Mouse (Mus musculus): ENCODE data around the gene Klhl40. TPM values are rescaled to one million over a fixed set of nuclear protein-coding genes. Genes with fewer than 3 reads are reported as not detected.
A peak's percentile ranks its signal among the peaks of the same experiment; 100 is the strongest.

Klhl40 gene
- total and polyA plus RNA-seq, 2 experiments from 2014 or later = 2.1 to 2.4 TPM

DNA sequence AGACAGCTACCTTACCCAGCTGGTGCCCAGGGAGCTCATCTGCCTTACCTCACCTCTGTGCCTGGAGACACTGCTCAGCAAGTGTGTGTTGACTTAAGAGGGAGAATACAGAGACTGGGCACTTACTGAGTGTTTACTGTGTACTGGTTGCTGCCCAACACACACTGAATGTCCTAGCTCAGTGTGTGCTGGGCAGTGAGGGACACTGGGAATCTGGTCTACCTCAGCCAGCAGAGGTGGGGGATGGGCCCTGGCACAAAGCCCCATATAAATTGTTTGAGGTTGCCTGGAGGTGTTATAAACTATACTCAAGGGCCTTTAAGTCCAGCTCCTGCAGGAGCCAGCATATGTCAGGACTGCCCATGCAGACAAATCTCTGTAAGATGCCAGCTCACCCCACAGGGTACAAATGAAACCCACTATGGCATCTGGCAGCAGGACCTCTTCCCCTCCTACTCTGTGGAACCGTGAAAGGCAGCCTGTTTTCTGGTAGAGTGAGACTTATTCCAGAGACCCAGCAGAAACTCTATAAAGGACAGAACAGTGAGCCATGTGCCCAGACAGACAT lies 17.6 kb downstream of the Klhl40 start:
- Histone ChIP-seq H3K4me3 (ENCODE audit: low read length) (no peak overlapping the region), H3K36me3 (ENCODE audit: insufficient read depth, low read length) (no peaks in the 10 kb centered on the region), H3K9ac (replicated peaks; ENCODE audit: low read length) (no peak overlapping the region), H3K27ac (peak overlapping the region; percentile 41; the same call in 1 of the 2 replicates), H3K9me3 (ENCODE audit: low read length) (no peaks in the 10 kb centered on the region), H3K27me3 (ENCODE audit: insufficient read depth, low read length) (no peaks in the 10 kb centered on the region), H3K4me1 (ENCODE audit: insufficient read depth, low read length) (peaks cover 14% of the 10 kb centered on the region), H3K4me2 (ENCODE audit: low read depth, low read length) (no peak overlapping the region)
- no peak for TF ChIP-seq CTCF (IDR thresholded peaks at IDR 0.05; ENCODE audit: low read depth)
- WGBS = 17% methylated on average over 1 of the region's 1 CpGs
- DNase-seq (ENCODE audit: low spot score) (peak; percentile 50), ATAC-seq (peak; percentile 59)

DNA sequence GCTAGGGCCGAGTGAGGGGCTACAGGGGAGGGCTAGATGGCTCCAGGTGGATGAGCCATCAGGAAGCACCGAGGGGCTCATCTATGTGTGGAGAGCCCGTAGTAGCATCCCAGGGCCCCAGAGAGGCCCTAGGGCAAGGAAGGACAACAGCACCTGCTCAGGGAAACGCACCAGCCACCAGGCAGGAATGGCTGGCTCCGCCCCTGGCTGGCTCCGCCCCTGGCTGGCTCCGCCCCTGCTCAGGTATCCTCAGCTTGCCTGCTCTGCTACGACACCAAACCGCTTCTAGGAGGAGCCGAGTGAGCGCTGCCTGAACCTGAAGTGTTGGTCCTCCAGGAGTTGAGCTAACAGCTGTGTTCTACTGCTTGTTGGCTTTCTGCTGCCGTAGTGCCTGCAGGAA lies 20.3 kb downstream of the Klhl40 start:
- TF ChIP-seq CTCF (IDR thresholded peaks at IDR 0.05; ENCODE audit: low read depth) = no peak

DNA sequence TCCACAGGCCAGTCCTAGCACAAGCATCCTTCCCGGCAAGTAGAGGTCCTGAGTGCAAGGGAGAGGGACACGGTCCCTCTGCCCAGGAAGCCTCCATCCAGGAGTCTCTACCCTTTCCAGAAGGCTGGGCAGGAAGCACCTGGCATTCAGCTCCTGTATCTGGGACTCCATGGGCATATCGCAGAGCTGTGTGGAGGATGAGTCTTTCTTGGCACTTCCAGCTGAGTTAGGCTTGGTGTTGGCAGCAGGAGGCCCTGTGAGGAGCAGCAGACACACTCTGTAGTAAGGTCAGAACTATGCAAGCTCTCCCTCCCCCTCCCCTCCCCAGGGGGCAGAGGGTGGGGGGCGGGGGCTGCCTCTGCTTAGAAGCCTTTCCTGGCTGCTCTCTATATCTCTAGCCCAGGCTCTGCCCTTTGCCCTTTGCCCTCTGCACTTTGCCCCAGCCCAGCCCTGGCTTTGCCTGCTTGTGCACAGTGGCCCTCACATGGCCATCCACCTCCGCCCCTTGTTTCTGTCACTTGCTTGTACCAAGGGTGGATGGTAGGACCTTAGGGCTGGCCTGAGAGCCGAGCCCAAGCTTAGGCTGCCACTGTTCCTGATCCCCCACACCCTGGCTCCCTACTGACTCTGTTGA lies 21.6 kb downstream of the Klhl40 start:
- no peak for ATAC-seq
- Histone ChIP-seq H3K36me3 (ENCODE audit: insufficient read depth, low read length) (no peaks in the 10 kb centered on the region), H3K4me2 (ENCODE audit: low read depth, low read length) (no peak overlapping the region), H3K9me3 (ENCODE audit: low read length) (no peaks in the 10 kb centered on the region), H3K4me3 (ENCODE audit: low read length) (no peak overlapping the region), H3K27ac (no peak overlapping the region), H3K27me3 (ENCODE audit: insufficient read depth, low read length) (no peaks in the 10 kb centered on the region), H3K4me1 (ENCODE audit: insufficient read depth, low read length) (peaks cover 6% of the 10 kb centered on the region; the same call in 1 of the 2 replicates), H3K9ac (replicated peaks; ENCODE audit: low read length) (no peak overlapping the region)
- TF ChIP-seq CTCF (IDR thresholded peaks at IDR 0.05; ENCODE audit: low read depth) = no peak
- WGBS = 39% methylated on average over 6 of the region's 6 CpGs
- no peak for DNase-seq (ENCODE audit: low spot score)

More for the DNA sequence above, 20.3 kb downstream of the Klhl40 start:
- Histone ChIP-seq H3K9ac (replicated peaks; ENCODE audit: low read length) (no peak overlapping the region), H3K4me2 (ENCODE audit: low read depth, low read length) (no peak overlapping the region), H3K27me3 (ENCODE audit: insufficient read depth, low read length) (no peaks in the 10 kb centered on the region), H3K9me3 (ENCODE audit: low read length) (no peaks in the 10 kb centered on the region), H3K4me1 (ENCODE audit: insufficient read depth, low read length) (peaks cover 6% of the 10 kb centered on the region; the same call in 1 of the 2 replicates), H3K4me3 (ENCODE audit: low read length) (no peak overlapping the region), H3K36me3 (ENCODE audit: insufficient read depth, low read length) (no peaks in the 10 kb centered on the region), H3K27ac (no peak overlapping the region)
- WGBS = 28% methylated on average over 12 of the region's 12 CpGs
- ATAC-seq (no peak), DNase-seq (ENCODE audit: low spot score) (no peak)

GRCm38 (mm10) chr9:121802747-121803146 lies 25.3 kb downstream of the Klhl40 start:
- Histone ChIP-seq H3K27ac (no peak overlapping the region), H3K36me3 (ENCODE audit: insufficient read depth, low read length) (no peaks in the 10 kb centered on the region), H3K4me1 (ENCODE audit: insufficient read depth, low read length) (no peaks in the 10 kb centered on the region), H3K4me2 (ENCODE audit: low read depth, low read length) (no peak overlapping the region), H3K9ac (replicated peaks; ENCODE audit: low read length) (no peak overlapping the region), H3K4me3 (ENCODE audit: low read length) (no peak overlapping the region), H3K27me3 (ENCODE audit: insufficient read depth, low read length) (no peaks in the 10 kb centered on the region), H3K9me3 (ENCODE audit: low read length) (no peaks in the 10 kb centered on the region)
- no peak for TF ChIP-seq CTCF (IDR thresholded peaks at IDR 0.05; ENCODE audit: low read depth)
- WGBS = 77% methylated on average over 7 of the region's 7 CpGs
- ATAC-seq (no peak), DNase-seq (ENCODE audit: low spot score) (no peak)

DNA sequence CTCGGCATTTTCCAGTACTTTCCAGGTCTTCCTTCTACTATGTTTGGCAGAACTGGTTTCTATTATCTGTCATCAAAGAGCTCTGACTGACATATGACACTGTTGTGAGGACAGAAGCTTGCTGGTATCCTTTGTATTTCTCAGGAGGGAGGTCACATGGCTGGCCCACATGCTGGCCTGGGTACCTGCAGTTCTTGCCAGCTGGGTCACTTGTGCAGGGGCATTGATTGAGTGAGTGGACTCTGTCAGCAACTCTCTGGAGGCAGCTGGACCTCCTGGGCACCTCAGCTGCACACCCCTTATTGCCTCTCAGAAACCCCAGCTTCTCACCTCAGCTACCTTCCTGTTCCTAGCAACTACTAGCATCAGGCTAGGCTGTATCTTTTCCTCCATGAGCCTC lies 30.1 kb downstream of the Klhl40 start:
- peaks cover 16% of the 10 kb centered on the region for H3K4me1 ChIP-seq (ENCODE audit: insufficient read depth, low read length)
- H3K4me3 ChIP-seq (ENCODE audit: low read length) = no peak overlapping the region
- no peak for DNase-seq (ENCODE audit: low spot score)
- no peak overlapping the region for H3K9ac ChIP-seq (replicated peaks; ENCODE audit: low read length)
- ATAC-seq = no peak
- WGBS = 48% methylated on average over 1 of the region's 1 CpGs
- H3K27ac ChIP-seq = 0 out of 2 replicates have a peak overlapping the region, but pooled peaks have one; percentile 11
- no peak for TF ChIP-seq CTCF (IDR thresholded peaks at IDR 0.05; ENCODE audit: low read depth)
- H3K36me3 ChIP-seq (ENCODE audit: insufficient read depth, low read length) = no peaks in the 10 kb centered on the region
- no peaks in the 10 kb centered on the region for H3K27me3 ChIP-seq (ENCODE audit: insufficient read depth, low read length)
- no peak overlapping the region for H3K4me2 ChIP-seq (ENCODE audit: low read depth, low read length)
- H3K9me3 ChIP-seq (ENCODE audit: low read length) = no peaks in the 10 kb centered on the region

GRCm38 (mm10) chr9:121807947-121808346 lies 30.5 kb downstream of the Klhl40 start:
- Histone ChIP-seq H3K36me3 (ENCODE audit: insufficient read depth, low read length) (no peaks in the 10 kb centered on the region), H3K4me1 (ENCODE audit: insufficient read depth, low read length) (peaks cover 16% of the 10 kb centered on the region), H3K9ac (replicated peaks; ENCODE audit: low read length) (no peak overlapping the region), H3K4me2 (ENCODE audit: low read depth, low read length) (no peak overlapping the region), H3K4me3 (ENCODE audit: low read length) (no peak overlapping the region), H3K9me3 (ENCODE audit: low read length) (no peaks in the 10 kb centered on the region), H3K27ac (0 out of 2 replicates have a peak overlapping the region, but pooled peaks have one; percentile 11), H3K27me3 (ENCODE audit: insufficient read depth, low read length) (no peaks in the 10 kb centered on the region)
- no peak for ATAC-seq
- WGBS = 36% methylated on average over 7 of the region's 7 CpGs
- TF ChIP-seq CTCF (IDR thresholded peaks at IDR 0.05; ENCODE audit: low read depth) = no peak
- DNase-seq (ENCODE audit: low spot score) = peak; percentile 25

DNA sequence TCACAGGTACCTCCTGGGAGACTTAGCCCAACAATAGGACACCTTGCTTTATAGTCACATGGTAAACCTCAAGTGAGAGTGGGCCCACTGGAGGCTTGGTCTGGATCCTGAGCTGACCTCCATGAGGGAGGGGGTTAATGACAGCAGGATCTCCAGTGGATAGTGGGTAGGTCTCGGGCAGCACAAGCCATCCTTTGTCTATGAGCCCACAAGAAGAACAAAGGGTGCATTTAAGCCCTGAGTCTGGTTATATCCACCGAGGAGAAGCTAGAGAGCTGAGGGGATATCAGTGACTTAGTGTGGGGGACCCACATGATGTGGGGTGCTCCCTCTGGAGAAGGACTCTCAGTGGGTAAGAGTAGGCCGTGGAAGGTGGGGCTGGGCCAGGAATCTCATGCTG lies 31.1 kb downstream of the Klhl40 start:
- Histone ChIP-seq H3K27me3 (ENCODE audit: insufficient read depth, low read length) (no peaks in the 10 kb centered on the region), H3K36me3 (ENCODE audit: insufficient read depth, low read length) (no peaks in the 10 kb centered on the region), H3K4me3 (ENCODE audit: low read length) (no peak overlapping the region), H3K9ac (replicated peaks; ENCODE audit: low read length) (no peak overlapping the region), H3K4me2 (ENCODE audit: low read depth, low read length) (no peak overlapping the region), H3K9me3 (ENCODE audit: low read length) (no peaks in the 10 kb centered on the region), H3K27ac (peak overlapping the region; percentile 1; the same call in 1 of the 2 replicates), H3K4me1 (ENCODE audit: insufficient read depth, low read length) (peaks cover 16% of the 10 kb centered on the region)
- peak; percentile 4; the same call in 1 of the 2 replicates for ATAC-seq
- no peak for TF ChIP-seq CTCF (IDR thresholded peaks at IDR 0.05; ENCODE audit: low read depth)
- 46% methylated on average over 3 of the region's 3 CpGs for WGBS
- no peak for DNase-seq (ENCODE audit: low spot score)

All from hindbrain, postnatal 0 days (tissue).